Mouse (Mus musculus) c-Kit-positive CD71-positive TER-119-positive erythroid progenitor cells, embryonic 14.5 days (primary cell): ENCODE results near the gene R3hdm4.
A peak's percentile ranks its signal among the peaks of the same experiment; 100 is the strongest.
"Not testable (repeated sequence)": the region's sequence is repeated elsewhere in the genome, so short reads cannot be mapped to it uniquely, and the experiment has no call there.

Source experiments
- DNase-seq: peaks from one replicate; pipeline ENCODE4 v3.0.0-alpha.2; 2013; ENCODE audit warnings: low spot score

R3hdm4 gene

GRCm38 (mm10) chr10:79897316-79898245 is 23.4 kb downstream of the R3hdm4 start:
- no peak for DNase-seq

GRCm38 (mm10) chr10:79896814-79897213 is 24.2 kb downstream of the R3hdm4 start:
- DNase-seq: no peak

GRCm38 (mm10) chr10:79896306-79896705 is 24.7 kb downstream of the R3hdm4 start:
- no peak for DNase-seq

GRCm38 (mm10) chr10:79892451-79893118 is 28.4 kb downstream of the R3hdm4 start:
- DNase-seq: peak; percentile 74

GRCm38 (mm10) chr10:79890670-79891069 is 30.3 kb downstream of the R3hdm4 start, which contains the start of gene Cfd:
TSS of gene Cfd (plus strand) at chr10:79890853.
- no peak for DNase-seq

GRCm38 (mm10) chr10:79889386-79889785 is 31.6 kb downstream of the R3hdm4 start:
- DNase-seq: no peak

GRCm38 (mm10) chr10:79886611-79887010 is 34.4 kb downstream of the R3hdm4 start:
- DNase-seq: no peak

GRCm38 (mm10) chr10:79886054-79886453 is 35.0 kb downstream of the R3hdm4 start, which contains the start of gene Elane:
TSS of gene Elane (plus strand) at chr10:79886247.
- no peak for DNase-seq

- DNase-seq: not testable (repeated sequence)
Measured at GRCm38 (mm10) chr10:79884938-79885337, 36.1 kb downstream of the R3hdm4 start.

GRCm38 (mm10) chr10:79884446-79884845 is 36.6 kb downstream of the R3hdm4 start:
- no peak for DNase-seq

- peak; percentile 73 for DNase-seq
Measured at GRCm38 (mm10) chr10:79883297-79884084, 37.5 kb downstream of the R3hdm4 start.

GRCm38 (mm10) chr10:79881981-79882380 is 39.0 kb downstream of the R3hdm4 start:
- peak; percentile 44 for DNase-seq

- DNase-seq: peak; percentile 34
Measured at GRCm38 (mm10) chr10:79880721-79881120, 40.3 kb downstream of the R3hdm4 start.

GRCm38 (mm10) chr10:79879527-79879926 is 41.5 kb downstream of the R3hdm4 start:
- DNase-seq: no peak

GRCm38 (mm10) chr10:79877757-79878156 is 43.3 kb downstream of the R3hdm4 start:
- DNase-seq: no peak

GRCm38 (mm10) chr10:79877174-79877573 is 43.8 kb downstream of the R3hdm4 start:
- no peak for DNase-seq

GRCm38 (mm10) chr10:79874290-79874862 is 46.6 kb downstream of the R3hdm4 start, which contains the start of the genes Prtn3 and Plppr3:
TSS of gene Prtn3 (plus strand) at chr10:79874476.
TSS of gene Plppr3 (minus strand) at chr10:79874634.
- no peak for DNase-seq

- no peak for DNase-seq
Measured at GRCm38 (mm10) chr10:79873715-79874289, 47.2 kb downstream of the R3hdm4 start.

GRCm38 (mm10) chr10:79873313-79873712 is 47.7 kb downstream of the R3hdm4 start:
- DNase-seq: no peak

- no peak for DNase-seq
Measured at GRCm38 (mm10) chr10:79872862-79873261, 48.1 kb downstream of the R3hdm4 start.

GRCm38 (mm10) chr10:79871845-79872244 is 49.2 kb downstream of the R3hdm4 start:
- DNase-seq: no peak
